Comparison of ENCODE assay signal across 8 mouse cellular contexts in the genomic region with DNA sequence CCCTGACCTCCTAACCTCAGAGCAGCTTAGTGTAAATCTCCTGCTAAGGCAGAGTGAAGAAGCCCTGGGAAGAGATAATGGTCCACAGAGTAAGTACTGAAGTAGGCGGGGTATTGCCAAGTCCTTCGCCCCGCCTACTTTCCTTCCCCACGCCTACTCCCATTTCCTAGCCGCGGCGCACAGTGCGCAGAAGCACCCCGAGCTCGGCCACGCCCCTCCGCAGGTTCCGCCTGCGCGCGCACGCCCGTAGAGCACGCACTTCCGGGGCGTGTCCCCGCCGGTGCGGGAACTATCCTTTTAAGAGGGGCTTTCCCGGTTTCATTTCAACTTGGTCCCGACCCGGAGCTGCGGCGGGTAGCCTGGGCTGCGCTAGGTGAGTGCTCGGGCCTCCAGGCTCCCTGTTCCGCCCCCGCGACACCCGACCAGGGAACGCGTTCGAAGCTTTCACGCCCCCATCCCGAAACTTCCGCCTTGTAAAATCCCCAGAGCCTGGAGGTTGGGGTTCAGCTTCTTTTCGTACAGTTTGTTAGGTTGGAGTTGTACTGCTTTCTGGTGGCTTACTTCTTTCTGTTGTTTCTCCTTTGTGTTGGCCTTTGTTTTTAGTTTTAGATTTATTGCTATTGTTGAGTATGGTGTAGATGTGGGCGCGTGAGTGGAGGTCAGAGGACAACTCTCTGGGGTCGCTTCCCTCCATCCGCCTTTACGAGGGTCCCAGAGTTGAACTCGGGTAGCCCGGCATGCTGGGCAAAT. TPM values are rescaled to one million over a fixed set of nuclear protein-coding genes. Genes with fewer than 3 reads are reported as not detected.
DNase-seq lines count a peak whose midpoint lies in the region; ATAC-seq lines count a peak whose summit lies in the region.

Katna1 (plus strand) TSS at position 250 of the 750 bp plus-strand sequence.

- H3K4me3 ChIP-seq in heart, embryonic 14.5 days (ENCODE audit: control insufficient read depth in 1 of 2, insufficient read depth in 1 of 2, low read depth in 1 of 2, low read length in 2 of 2) = peak within 1 kb of the TSS; percentile 69 to 76
- peak within 1 kb of the TSS; percentile 73 for H3K4me3 ChIP-seq in liver, embryonic 13.5 days (replicated peaks)
- H3K4me3 ChIP-seq in stomach, embryonic 16.5 days (replicated peaks; ENCODE audit: low read length) = peak within 1 kb of the TSS; percentile 97

- ATAC-seq in CD4-positive, CD25-positive, alpha-beta regulatory T cell, adult 4 months = peak; percentile 92
- peak; percentile 98 for ATAC-seq in heart, embryonic 14.5 days (ENCODE audit: insufficient number of reproducible peaks, insufficient read depth, low FRiP score, low read depth)
- peak; percentile 98 for ATAC-seq in liver, embryonic 13.5 days (ENCODE audit: low read depth)
- ATAC-seq in stomach, embryonic 16.5 days (ENCODE audit: insufficient read depth, low FRiP score) = peak; percentile 100

- peak within 1 kb of the TSS; percentile 78 for H3K9ac ChIP-seq in heart, embryonic 14.5 days (ENCODE audit: low read length)
- H3K9ac ChIP-seq in liver, embryonic 13.5 days = peak within 1 kb of the TSS; percentile 80
- peak within 1 kb of the TSS; percentile 87 for H3K9ac ChIP-seq in stomach, embryonic 16.5 days (ENCODE audit: low read length)

- no peaks in the 10 kb centered on the region for H3K36me3 ChIP-seq in heart, embryonic 14.5 days (ENCODE audit: control insufficient read depth, insufficient read depth, low read length)
- no peaks in the 10 kb centered on the region for H3K36me3 ChIP-seq in liver, embryonic 13.5 days
- no peaks in the 10 kb centered on the region for H3K36me3 ChIP-seq in stomach, embryonic 16.5 days (ENCODE audit: control insufficient read depth, insufficient read depth, low read length)

- H3K27me3 ChIP-seq in heart, embryonic 14.5 days (ENCODE audit: control insufficient read depth, insufficient read depth, low read length) = no peaks in the 10 kb centered on the region
- no peaks in the 10 kb centered on the region for H3K27me3 ChIP-seq in liver, embryonic 13.5 days
- no peaks in the 10 kb centered on the region for H3K27me3 ChIP-seq in stomach, embryonic 16.5 days (ENCODE audit: control insufficient read depth, insufficient read depth, low read length)

- peak; percentile 94 for DNase-seq in c-Kit-negative CD71-positive TER-119-positive erythroid progenitor cells, embryonic 14.5 days (ENCODE audit: low read depth, low spot score)
- DNase-seq in fibroblast of lung, adult 2 months (ENCODE audit: low read depth) = peak; percentile 84
- peak; percentile 97 for DNase-seq in kidney, postnatal 14 days
- DNase-seq in liver, embryonic 13.5 days = peak; percentile 97
- peak; percentile 95 for DNase-seq in neural tube, embryonic 10.5 days (ENCODE audit: extremely low spot score, low spot score)

- peak within 1 kb of the TSS; percentile 92 for H3K4me2 ChIP-seq in heart, embryonic 14.5 days (ENCODE audit: low read length)
- peak within 1 kb of the TSS; percentile 86 for H3K4me2 ChIP-seq in liver, embryonic 13.5 days
- H3K4me2 ChIP-seq in stomach, embryonic 16.5 days (ENCODE audit: low read depth, low read length) = peak within 1 kb of the TSS; percentile 80

- H3K4me1 ChIP-seq in heart, embryonic 14.5 days (ENCODE audit: control insufficient read depth in 2 of 2, insufficient read depth in 2 of 2, low read length in 2 of 2) = peaks cover 0 to 3% of the 10 kb centered on the region in 2 experiments; a peak in 2 of 4 replicates
- H3K4me1 ChIP-seq in liver, embryonic 13.5 days (replicated peaks) = peaks cover 27% of the 10 kb centered on the region
- peaks cover 8% of the 10 kb centered on the region; the same call in 1 of the 2 replicates for H3K4me1 ChIP-seq in stomach, embryonic 16.5 days (ENCODE audit: control insufficient read depth, insufficient read depth, low read length)

- WGBS in heart, embryonic 14.5 days = under 1% methylated on average over 49 of the region's 49 CpGs
- under 1% methylated on average over 49 of the region's 49 CpGs for WGBS in liver, embryonic 13.5 days (ENCODE audit: insufficient replicate concordance)
- under 1% methylated on average over 49 of the region's 49 CpGs for WGBS in stomach, embryonic 16.5 days

- H3K9me3 ChIP-seq in heart, embryonic 14.5 days (ENCODE audit: control insufficient read depth, low read length) = no peaks in the 10 kb centered on the region
- no peaks in the 10 kb centered on the region for H3K9me3 ChIP-seq in liver, embryonic 13.5 days (replicated peaks)
- H3K9me3 ChIP-seq in stomach, embryonic 16.5 days (replicated peaks; ENCODE audit: control insufficient read depth, low read length) = no peaks in the 10 kb centered on the region

- peak within 1 kb of the TSS in 1 of 2 experiments; percentile 28; a peak in 2 of 4 replicates for H3K27ac ChIP-seq in heart, embryonic 14.5 days (replicated peaks in 1 of 2; ENCODE audit: control insufficient read depth in 1 of 2, insufficient read depth in 1 of 2, low read depth in 2 of 2, low read length in 2 of 2)
- H3K27ac ChIP-seq in liver, embryonic 13.5 days = peak within 1 kb of the TSS; percentile 79
- peak within 1 kb of the TSS; percentile 87 for H3K27ac ChIP-seq in stomach, embryonic 16.5 days (ENCODE audit: low read length)

RNA-seq across cellular contexts. Expression of gene Katna1, which starts in this region (rescaled TPM):
- polyA plus RNA-seq in CD4-positive, CD25-positive, alpha-beta regulatory T cell, adult 4 months (2017; shearing (Covaris generic)) = 10 to 100 TPM; 79.6 to 87.1 TPM
- 33.5 and 34.2 TPM in 2 replicates for polyA plus RNA-seq in heart, embryonic 14.5 days (2014; fragmentation: Nextera tagmentation; extraction: Ambion mirVana)
- polyA plus RNA-seq in liver, embryonic 13.5 days (2015; fragmentation: Nextera tagmentation; extraction: Ambion mirVana) = 33.9 and 43.6 TPM in 2 replicates
- polyA plus RNA-seq in stomach, embryonic 16.5 days (2015; fragmentation: Nextera tagmentation; extraction: Ambion mirVana) = 57.3 and 57.7 TPM in 2 replicates
